Mouse (Mus musculus) left cerebral cortex, postnatal 10 days (tissue): Measurements from ENCODE around the gene Wdr34. TPM values are rescaled to one million over a fixed set of nuclear protein-coding genes. Genes with fewer than 3 reads are reported as not detected.
"Not testable (repeated sequence)": the region's sequence is repeated elsewhere in the genome, so short reads cannot be mapped to it uniquely, and the experiment has no call there.

Source experiments
- DNase-seq, 2 experiments: peaks; one replicate each; pipeline ENCODE4 v3.0.0; 2021 to 2022; ENCODE audit warnings: low spot score in 2 of 2, mixed read lengths in 1 of 2; ENCODE audit errors: extremely low spot score in 1 of 2
- intact Hi-C: fragments of 180-260 bp; cut with DNase I; formaldehyde crosslinking; loops from one replicate; pipeline ENCODE4 v1.15.1; 2025
- total RNA-seq, 2 experiments: library from RNA; stranded (reverse); gene quantifications; 2 replicates each; pipeline ENCODE4 v1.2.3; 2021

Gene Wdr34
- total RNA-seq, 2 experiments from 2014 or later: 50.0 to 52.1 TPM

GRCm38 (mm10) chr2:30072875-30073274 is 24.2 kb upstream of the Wdr34 start:
- intact Hi-C loops: no loop called here
- no peak for DNase-seq

DNA sequence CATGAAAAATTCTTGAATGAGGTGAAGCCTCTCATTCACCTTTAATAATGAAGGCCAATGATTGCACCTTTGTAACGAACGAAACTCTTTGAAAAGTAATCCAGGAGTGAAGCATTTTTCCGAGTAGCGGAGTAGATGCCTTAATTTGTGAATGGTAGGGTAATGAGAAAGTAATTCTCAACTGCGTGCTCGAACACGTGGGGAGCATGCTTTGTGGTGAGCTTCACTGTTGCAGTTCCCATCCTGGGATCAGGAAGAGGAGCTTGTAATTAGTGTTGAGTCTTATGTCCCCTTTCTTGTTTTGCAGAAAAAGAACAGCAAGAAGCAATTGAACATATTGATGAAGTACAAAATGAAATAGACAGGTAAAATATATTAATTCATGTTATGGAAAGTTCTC is 19.3 kb upstream of the Wdr34 start:
- intact Hi-C loops: no loop called here
- DNase-seq: no peak

DNA sequence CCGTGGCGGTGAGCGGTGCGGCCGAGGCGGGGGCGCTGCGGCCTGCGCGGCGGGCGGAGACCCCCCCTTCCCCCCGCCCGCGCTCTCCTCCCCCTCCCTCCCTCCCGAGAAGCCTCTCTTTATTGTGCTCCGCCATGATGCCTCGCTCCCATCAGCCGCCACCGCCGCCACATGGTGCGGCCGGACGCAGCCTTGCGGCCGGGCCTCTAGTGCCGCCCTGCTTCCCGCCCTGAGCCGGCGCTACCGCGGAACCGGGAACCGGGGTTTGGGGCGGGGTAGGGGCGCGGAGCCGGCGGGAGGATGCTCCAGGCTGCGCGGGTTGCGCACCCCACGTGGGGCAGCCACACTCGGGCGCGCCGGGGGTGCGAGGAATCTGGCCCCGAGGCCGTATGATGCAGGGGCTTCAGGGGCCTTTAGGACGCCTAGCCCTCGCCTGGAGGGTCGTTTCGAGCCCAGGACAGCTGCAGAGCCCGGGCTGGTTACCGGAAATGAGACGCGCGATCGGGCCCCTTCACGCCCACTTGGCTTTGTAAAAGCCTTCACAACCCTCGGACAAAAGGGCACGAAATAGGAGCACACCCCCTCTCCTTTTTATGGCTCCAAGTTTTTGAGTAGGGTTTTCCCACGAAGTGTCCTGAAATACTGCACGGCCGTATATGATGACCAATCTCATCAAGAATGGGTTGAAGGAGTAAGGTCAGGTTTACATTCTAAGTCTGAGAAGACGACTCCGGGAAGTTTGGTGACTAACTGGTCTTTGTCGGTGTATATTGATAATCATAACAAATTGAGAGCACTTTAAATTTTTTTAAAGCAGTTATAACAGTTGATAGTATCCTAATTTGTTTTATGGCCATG is 18.6 kb upstream of the Wdr34 start:
- DNase-seq: peak in 1 of 2 experiments; percentile 71
- intact Hi-C loops: no loop called here

DNA sequence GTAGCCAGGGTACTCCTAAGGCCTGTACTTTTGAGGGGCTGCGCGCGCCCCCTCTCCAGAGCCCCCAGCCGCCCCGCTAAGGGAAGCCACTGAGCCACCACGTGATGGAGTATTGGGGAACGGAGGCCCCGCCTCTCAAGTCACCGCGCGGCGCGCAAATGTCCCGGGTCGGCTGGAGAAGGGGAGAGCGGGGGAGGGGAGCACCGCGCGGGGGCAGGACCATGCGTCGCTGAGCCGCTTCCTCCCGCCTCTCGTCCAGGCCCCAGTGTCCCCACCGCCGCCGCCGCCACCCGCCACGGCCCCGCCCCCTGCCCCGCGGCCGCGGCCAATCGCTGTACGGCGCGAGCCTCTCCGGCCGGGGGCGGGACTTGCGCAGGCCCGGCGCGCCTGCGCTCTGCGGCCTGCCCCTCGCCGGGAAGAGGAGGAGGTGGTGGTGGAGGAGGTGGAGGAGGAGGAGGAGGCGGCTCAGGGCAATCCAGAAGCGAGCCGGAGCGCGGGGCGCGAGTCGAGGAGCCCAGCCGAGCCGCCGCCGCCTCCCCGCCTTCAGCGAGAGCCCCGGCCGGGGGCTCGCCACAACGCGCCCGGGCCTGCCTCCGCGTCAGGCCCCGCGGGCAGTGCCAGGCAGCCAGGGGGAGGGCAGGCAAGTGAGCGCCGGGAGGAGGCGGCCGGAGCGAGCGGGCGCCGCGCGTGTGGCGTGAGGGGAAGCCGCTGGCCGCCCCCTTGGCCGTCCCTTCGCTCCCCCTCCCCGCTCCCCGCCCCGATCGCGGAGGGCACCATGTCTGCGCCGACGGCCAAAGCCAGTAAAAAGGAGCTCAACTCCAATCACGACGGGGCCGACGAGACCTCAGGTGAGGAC is 17.6 kb upstream of the Wdr34 start:
- DNase-seq: peak; percentile 87 to 97
- intact Hi-C loops: no loop called here

GRCm38 (mm10) chr2:30064298-30064697 is 15.6 kb upstream of the Wdr34 start:
- DNase-seq: no peak
- intact Hi-C loops: no loop called here

DNA sequence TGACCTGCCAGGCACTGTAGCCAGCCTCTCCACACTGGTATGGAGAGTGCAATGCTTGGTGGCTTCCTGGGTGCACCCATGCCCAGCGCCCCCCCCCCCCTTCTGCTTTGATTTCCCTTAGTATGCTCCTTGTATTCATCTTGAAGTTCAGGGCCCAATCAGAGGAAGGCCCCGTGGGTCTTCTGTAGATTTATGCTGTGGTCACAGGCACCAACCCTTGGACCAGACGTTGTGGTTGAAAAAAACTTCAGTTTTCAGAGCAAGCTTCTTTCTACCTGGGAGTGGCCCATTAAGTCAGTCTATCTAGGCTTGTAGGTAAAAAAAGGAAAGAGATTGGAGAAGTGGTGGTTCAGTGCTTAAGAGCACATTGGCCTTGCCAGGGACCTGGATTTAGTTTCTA is 15.1 kb upstream of the Wdr34 start:
- intact Hi-C loops: no loop called here
- no peak for DNase-seq

DNA sequence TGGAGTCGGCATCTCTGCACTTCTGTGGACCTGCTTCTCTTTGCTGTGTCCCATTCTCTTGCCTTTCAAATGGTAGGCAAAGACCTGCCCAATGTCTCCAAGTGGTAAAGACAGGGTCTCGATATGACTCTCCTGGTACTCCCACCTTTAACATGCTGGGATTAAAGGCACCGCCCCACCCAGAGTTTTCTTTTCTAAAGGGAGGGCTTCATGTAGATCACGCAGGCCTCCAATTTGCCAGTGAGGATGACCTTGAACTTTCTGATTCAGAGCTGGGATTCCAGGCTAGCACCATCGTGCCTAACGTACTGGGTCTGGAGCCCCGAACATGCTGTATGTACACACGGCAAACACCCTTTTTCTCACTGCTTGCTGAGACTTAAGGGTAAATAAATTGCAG is 14.6 kb upstream of the Wdr34 start:
- intact Hi-C loops: no loop called here
- no peak for DNase-seq

- DNase-seq: peak in 1 of 2 experiments; percentile 47
- intact Hi-C loops: no loop called here
Measured at GRCm38 (mm10) chr2:30062249-30063093, 13.8 kb upstream of the Wdr34 start.

- intact Hi-C loops: no loop called here
- peak in 1 of 2 experiments; percentile 75 for DNase-seq
Measured at GRCm38 (mm10) chr2:30061215-30062166, 12.8 kb upstream of the Wdr34 start.

DNA sequence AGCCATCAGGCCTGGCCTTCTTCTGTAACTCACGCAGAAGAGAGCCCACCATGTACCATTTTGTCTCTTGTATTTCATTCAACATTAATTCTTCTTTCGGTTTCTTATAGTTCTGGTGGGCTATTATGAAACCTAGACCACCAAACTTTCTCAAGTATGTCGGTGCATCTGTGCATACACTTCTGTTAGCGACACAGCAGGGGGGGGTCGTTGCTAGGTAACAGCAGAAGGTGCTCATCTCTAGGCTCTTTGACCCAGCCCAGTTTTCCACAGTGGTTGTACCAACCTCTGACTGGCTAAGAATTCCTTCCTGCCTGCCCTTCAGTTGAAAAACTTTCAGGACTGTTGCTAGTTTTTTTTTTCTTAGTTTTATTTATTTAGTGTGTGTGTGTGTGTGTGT is 9.7 kb upstream of the Wdr34 start:
- intact Hi-C loops: no loop called here
- no peak for DNase-seq

GRCm38 (mm10) chr2:30057223-30057904 is 8.7 kb upstream of the Wdr34 start, which contains the start of gene Set:
Gene Set, plus strand, starts transcription at chr2:30057378.
- intact Hi-C loops: no loop called here
- DNase-seq: peak in 1 of 2 experiments; percentile 31

- intact Hi-C loops: no loop called here
Measured at GRCm38 (mm10) chr2:30056736-30057135, 8.1 kb upstream of the Wdr34 start.

GRCm38 (mm10) chr2:30055310-30055709 is 6.6 kb upstream of the Wdr34 start:
- intact Hi-C loops: not testable (repeated sequence)

More at GRCm38 (mm10) chr2:30056736-30057135, 8.1 kb upstream of the Wdr34 start:
- no peak for DNase-seq

GRCm38 (mm10) chr2:30051992-30052761 is 3.5 kb upstream of the Wdr34 start:
- no peak for DNase-seq
- intact Hi-C loops: no loop called here

More at GRCm38 (mm10) chr2:30055310-30055709, 6.6 kb upstream of the Wdr34 start:
- not testable (repeated sequence) for DNase-seq

DNA sequence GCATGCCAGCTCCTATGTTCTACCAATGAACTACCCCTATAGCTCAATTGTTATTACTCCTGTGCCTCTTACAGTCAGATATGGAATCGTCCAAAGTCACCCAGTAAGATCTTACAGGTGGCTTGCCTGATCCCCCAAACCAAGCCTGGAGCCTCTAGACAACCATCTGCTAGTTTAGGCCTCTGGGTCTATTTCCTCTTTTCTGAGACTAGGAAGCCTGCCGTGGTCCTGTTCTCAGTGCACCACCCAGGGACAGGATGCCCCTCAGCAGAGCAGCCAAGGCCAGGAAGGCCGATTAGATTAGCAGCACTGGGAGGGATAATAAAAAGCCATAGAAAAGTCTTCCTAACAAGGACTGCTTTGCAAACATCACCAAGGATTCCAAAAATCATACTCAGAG is 1.1 kb upstream of the Wdr34 start:
- intact Hi-C loops: no loop called here
- no peak for DNase-seq

GRCm38 (mm10) chr2:30048101-30048501 is 580 bp downstream of the Wdr34 start:
- no peak for DNase-seq
- intact Hi-C loops: no loop called here

GRCm38 (mm10) chr2:30047127-30047526 is 1.6 kb downstream of the Wdr34 start:
- intact Hi-C loops: no loop called here
- no peak for DNase-seq
